Mouse (Mus musculus) limb, embryonic 12.5 days (tissue): ENCODE measurements around the gene Lmntd2. TPM values are rescaled to one million over a fixed set of nuclear protein-coding genes. Genes with fewer than 3 reads are reported as not detected.

Source experiments
- ATAC-seq: fragments of 200-750 bp; cut with Nextera tagmentation; 2 replicates; pipeline ENCODE4 v1.8.0; 2017; ENCODE audit warnings: low read depth, moderate TSS enrichment; ENCODE audit not compliant: insufficient number of reproducible peaks, insufficient read depth, low FRiP score, low TSS enrichment
- H3K27ac ChIP-seq: fragments of 300-500 bp; sonication (generic); 2 replicates; pipeline ENCODE4 v1.5.1; 2016; ENCODE audit warnings: mild to moderate bottlenecking, moderate library complexity
- H3K27me3 ChIP-seq: fragments of 300-500 bp; sonication (generic); 2 replicates; pipeline ENCODE4 v1.6.1; 2016; ENCODE audit warnings: mild to moderate bottlenecking, moderate library complexity
- H3K36me3 ChIP-seq: fragments of 300-500 bp; sonication (generic); 2 replicates; pipeline ENCODE4 v1.6.1; 2016; ENCODE audit warnings: mild to moderate bottlenecking, moderate library complexity
- H3K4me1 ChIP-seq: fragments of 300-500 bp; sonication (generic); replicated peaks from 2 replicates; pipeline ENCODE4 v1.6.1; 2016
- H3K4me2 ChIP-seq: fragments of 300-500 bp; sonication (generic); 2 replicates; pipeline ENCODE4 v1.6.1; 2016; ENCODE audit warnings: mild to moderate bottlenecking, moderate library complexity
- H3K4me3 ChIP-seq: fragments of 300-500 bp; sonication (generic); replicated peaks from 2 replicates; pipeline ENCODE4 v1.5.1; 2016; ENCODE audit warnings: mild to moderate bottlenecking
- H3K9ac ChIP-seq: fragments of 300-500 bp; sonication (generic); replicated peaks from 2 replicates; pipeline ENCODE4 v1.6.1; 2016; ENCODE audit warnings: mild to moderate bottlenecking, moderate library complexity
- H3K9me3 ChIP-seq: fragments of 300-500 bp; sonication (generic); 2 replicates; pipeline ENCODE4 v1.6.1; 2016; ENCODE audit warnings: mild to moderate bottlenecking, moderate library complexity
- WGBS: fragments of 180-500 bp; shearing (Covaris S2); methylation state at CpG from one replicate; pipeline ENCODE4 v1.1.7; 2016; 5-methylcytosine and 5-hydroxymethylcytosine counted together
- polyA plus RNA-seq: library from polyadenylated mRNA; unstranded; fragments of >200 nt; fragmentation: Nextera tagmentation; extraction: Ambion mirVana; gene quantifications from 2 replicates; pipeline ENCODE4 v1.2.1, GENCODE M21; 2016

Lmntd2 gene
- polyA plus RNA-seq, 1 experiment from 2014 or later = 4.2 TPM

- no peak overlapping the region for H3K4me2 ChIP-seq
- 91% methylated on average over 4 of the region's 4 CpGs for WGBS
- ATAC-seq = no peak
- peaks cover 8% of the 10 kb centered on the region for H3K4me1 ChIP-seq
- no peak overlapping the region for H3K4me3 ChIP-seq
- H3K36me3 ChIP-seq = peaks cover 24% of the 10 kb centered on the region; the same call in 1 of the 2 replicates
- no peaks in the 10 kb centered on the region for H3K9me3 ChIP-seq
- no peak overlapping the region for H3K9ac ChIP-seq
- H3K27ac ChIP-seq = no peak overlapping the region
- H3K27me3 ChIP-seq = no peaks in the 10 kb centered on the region
Observed at GRCm38 (mm10) chr7:141198121-141198520, 15.8 kb downstream of the Lmntd2 start.

- H3K4me3 ChIP-seq = no peak overlapping the region
- WGBS = 91% methylated on average over 8 of the region's 8 CpGs
- no peak for ATAC-seq
Observed at GRCm38 (mm10) chr7:141196619-141197282, 17.1 kb downstream of the Lmntd2 start.

GRCm38 (mm10) chr7:141195754-141196153, 18.1 kb downstream of the Lmntd2 start:
- H3K27ac ChIP-seq = no peak overlapping the region
- ATAC-seq = no peak
- H3K9ac ChIP-seq = no peak overlapping the region
- H3K9me3 ChIP-seq = no peaks in the 10 kb centered on the region
- H3K27me3 ChIP-seq = no peaks in the 10 kb centered on the region
- 93% methylated on average over 2 of the region's 2 CpGs for WGBS
- peaks cover 40% of the 10 kb centered on the region for H3K36me3 ChIP-seq
- peak overlapping the region; percentile 92; the same call in 1 of the 2 replicates for H3K4me3 ChIP-seq
- H3K4me2 ChIP-seq = peak overlapping the region; percentile 97
- peaks cover 20% of the 10 kb centered on the region for H3K4me1 ChIP-seq

More at GRCm38 (mm10) chr7:141196619-141197282, 17.1 kb downstream of the Lmntd2 start:
- Histone ChIP-seq H3K27me3 (no peaks in the 10 kb centered on the region), H3K9ac (no peak overlapping the region), H3K27ac (no peak overlapping the region), H3K4me1 (peaks cover 20% of the 10 kb centered on the region), H3K4me2 (no peak overlapping the region), H3K9me3 (no peaks in the 10 kb centered on the region), H3K36me3 (peaks cover 30% of the 10 kb centered on the region)

GRCm38 (mm10) chr7:141194830-141195229, 19.1 kb downstream of the Lmntd2 start:
- 0 out of 2 replicates have a peak, but pooled peaks have one; percentile 9 for ATAC-seq
- Histone ChIP-seq H3K27me3 (no peaks in the 10 kb centered on the region), H3K4me1 (peaks cover 20% of the 10 kb centered on the region), H3K4me3 (peak overlapping the region; percentile 92), H3K9ac (peak overlapping the region; percentile 57), H3K27ac (peak overlapping the region; percentile 85), H3K36me3 (peaks cover 46% of the 10 kb centered on the region), H3K9me3 (no peaks in the 10 kb centered on the region), H3K4me2 (peak overlapping the region; percentile 97)
- under 1% methylated on average over 28 of the region's 28 CpGs for WGBS

- H3K9me3 ChIP-seq = no peaks in the 10 kb centered on the region
- H3K4me1 ChIP-seq = peaks cover 20% of the 10 kb centered on the region
- no peak for ATAC-seq
- H3K4me2 ChIP-seq = peak overlapping the region; percentile 97
- H3K36me3 ChIP-seq = peaks cover 46% of the 10 kb centered on the region
- H3K4me3 ChIP-seq = peak overlapping the region; percentile 92
- WGBS = under 1% methylated on average over 23 of the region's 23 CpGs
- H3K27me3 ChIP-seq = no peaks in the 10 kb centered on the region
- H3K9ac ChIP-seq = peak overlapping the region; percentile 57
- H3K27ac ChIP-seq = peak overlapping the region; percentile 77
Observed at GRCm38 (mm10) chr7:141194409-141194808, 19.5 kb downstream of the Lmntd2 start.

- Histone ChIP-seq H3K4me3 (peak within 1 kb of the TSS; percentile 92), H3K4me1 (peaks cover 20% of the 10 kb centered on the region), H3K27me3 (no peaks in the 10 kb centered on the region), H3K4me2 (peak within 1 kb of the TSS; percentile 97), H3K36me3 (peaks cover 48% of the 10 kb centered on the region), H3K27ac (peak within 1 kb of the TSS; percentile 85), H3K9ac (peak within 1 kb of the TSS; percentile 93), H3K9me3 (no peaks in the 10 kb centered on the region)
- WGBS = under 1% methylated on average over 37 of the region's 39 CpGs
- ATAC-seq = peak; percentile 90
Observed at GRCm38 (mm10) chr7:141193948-141194347, 19.9 kb downstream of the Lmntd2 start, which contains the start of the genes Hras and Lrrc56. Gene Hras (minus strand): TSS chr7:141194005. Gene Lrrc56 (plus strand): TSS chr7:141194157.

- H3K36me3 ChIP-seq = peaks cover 50% of the 10 kb centered on the region
- ATAC-seq = peak; percentile 40
- peak overlapping the region; percentile 93 for H3K9ac ChIP-seq
- H3K4me1 ChIP-seq = peaks cover 20% of the 10 kb centered on the region
- peak overlapping the region; percentile 92 for H3K4me3 ChIP-seq
- H3K27ac ChIP-seq = peak overlapping the region; percentile 84
- H3K27me3 ChIP-seq = no peaks in the 10 kb centered on the region
- WGBS = under 1% methylated on average over 36 of the region's 43 CpGs
- peak overlapping the region; percentile 94 for H3K4me2 ChIP-seq
- H3K9me3 ChIP-seq = no peaks in the 10 kb centered on the region
Observed at GRCm38 (mm10) chr7:141193348-141193856, 20.5 kb downstream of the Lmntd2 start.

GRCm38 (mm10) chr7:141192776-141193347, 21.0 kb downstream of the Lmntd2 start:
- WGBS = 31% methylated on average over 12 of the region's 12 CpGs
- Histone ChIP-seq H3K4me2 (peak overlapping the region; percentile 94), H3K4me1 (peaks cover 20% of the 10 kb centered on the region), H3K9me3 (no peaks in the 10 kb centered on the region), H3K36me3 (peaks cover 47% of the 10 kb centered on the region), H3K27ac (peak overlapping the region; percentile 84), H3K9ac (peak overlapping the region; percentile 93), H3K27me3 (no peaks in the 10 kb centered on the region), H3K4me3 (peak overlapping the region; percentile 92)
- no peak for ATAC-seq

GRCm38 (mm10) chr7:141191796-141192685, 21.8 kb downstream of the Lmntd2 start:
- WGBS = 90% methylated on average over 24 of the region's 24 CpGs
- peak overlapping the region; percentile 93; the same call in 1 of the 2 replicates for H3K9ac ChIP-seq

GRCm38 (mm10) chr7:141191036-141191435, 22.8 kb downstream of the Lmntd2 start:
- Histone ChIP-seq H3K4me3 (no peak overlapping the region), H3K36me3 (peaks cover 36% of the 10 kb centered on the region), H3K9me3 (no peaks in the 10 kb centered on the region), H3K27ac (no peak overlapping the region), H3K4me2 (no peak overlapping the region), H3K4me1 (peaks cover 20% of the 10 kb centered on the region), H3K27me3 (no peaks in the 10 kb centered on the region), H3K9ac (no peak overlapping the region)
- WGBS = 93% methylated on average over 14 of the region's 14 CpGs
- ATAC-seq = no peak

More at GRCm38 (mm10) chr7:141191796-141192685, 21.8 kb downstream of the Lmntd2 start:
- peak overlapping the region; percentile 94 for H3K4me2 ChIP-seq
- no peak overlapping the region for H3K27ac ChIP-seq
- peak overlapping the region; percentile 92 for H3K4me3 ChIP-seq
- ATAC-seq = no peak
- H3K36me3 ChIP-seq = peaks cover 40% of the 10 kb centered on the region
- peaks cover 20% of the 10 kb centered on the region for H3K4me1 ChIP-seq
- no peaks in the 10 kb centered on the region for H3K27me3 ChIP-seq
- H3K9me3 ChIP-seq = no peaks in the 10 kb centered on the region
